Mouse (Mus musculus) CH12F3 (cell line): ENCODE measurements around the gene Rpl36.

Experiments
- in situ Hi-C: fragments of 300-500 bp; cut with MboI; formaldehyde crosslinking; loops from 2 replicates; pipeline ENCODE4 v1.14.3; 2020; ENCODE audit warnings: low sequenced_read_pairs

Gene Rpl36

GRCm38 (mm10) chr17:56613236-56613844 lies at the start of gene Rpl36:
TSS of gene Rpl36 (plus strand) at chr17:56613416.
- in situ Hi-C loops: no loop called here

GRCm38 (mm10) chr17:56566293-56566692 lies 46.9 kb upstream of the Rpl36 start:
- in situ Hi-C loops: no loop called here

- in situ Hi-C loops: no loop called here
Measured at GRCm38 (mm10) chr17:56566918-56567317, 46.3 kb upstream of the Rpl36 start.

GRCm38 (mm10) chr17:56567370-56567769 lies 45.8 kb upstream of the Rpl36 start:
- in situ Hi-C loops: no loop called here

GRCm38 (mm10) chr17:56570287-56570686 lies 42.9 kb upstream of the Rpl36 start:
- in situ Hi-C loops: no loop called here

- in situ Hi-C loops: no loop called here
Measured at GRCm38 (mm10) chr17:56572154-56572553, 41.1 kb upstream of the Rpl36 start.

GRCm38 (mm10) chr17:56572939-56573338 lies 40.3 kb upstream of the Rpl36 start:
- in situ Hi-C loops: no loop called here

- in situ Hi-C loops: no loop called here
Measured at GRCm38 (mm10) chr17:56583071-56583470, 30.1 kb upstream of the Rpl36 start.

GRCm38 (mm10) chr17:56583611-56584256 lies 29.5 kb upstream of the Rpl36 start:
- in situ Hi-C loops: no loop called here

- in situ Hi-C loops: no loop called here
Measured at GRCm38 (mm10) chr17:56584257-56585130, 28.7 kb upstream of the Rpl36 start, which contains the start of the genes Safb2 and Safb. TSS of gene Safb2 (minus strand) at chr17:56584585. TSS of gene Safb (plus strand) at chr17:56584825.

GRCm38 (mm10) chr17:56585171-56585821 lies 27.9 kb upstream of the Rpl36 start:
- in situ Hi-C loops: no loop called here

- in situ Hi-C loops: no loop called here
Measured at GRCm38 (mm10) chr17:56587773-56588172, 25.4 kb upstream of the Rpl36 start.

GRCm38 (mm10) chr17:56588921-56589320 lies 24.3 kb upstream of the Rpl36 start:
- in situ Hi-C loops: no loop called here

GRCm38 (mm10) chr17:56592553-56592952 lies 20.7 kb upstream of the Rpl36 start:
- in situ Hi-C loops: no loop called here

- in situ Hi-C loops: no loop called here
Measured at GRCm38 (mm10) chr17:56593527-56594271, 19.5 kb upstream of the Rpl36 start.

GRCm38 (mm10) chr17:56603186-56604069 lies 9.8 kb upstream of the Rpl36 start:
- in situ Hi-C loops: no loop called here

GRCm38 (mm10) chr17:56604070-56604380 lies 9.2 kb upstream of the Rpl36 start:
- in situ Hi-C loops: no loop called here

GRCm38 (mm10) chr17:56604422-56604821 lies 8.8 kb upstream of the Rpl36 start:
- in situ Hi-C loops: no loop called here

- in situ Hi-C loops: no loop called here
Measured at GRCm38 (mm10) chr17:56605431-56605830, 7.8 kb upstream of the Rpl36 start.
